Comparison of ENCODE assay signal across 19 mouse cellular contexts in genomic region chr19:34819577-34820170, GRCm38 (mm10). TPM values are rescaled to one million over a fixed set of nuclear protein-coding genes. Genes with fewer than 3 reads are reported as not detected.
DNase-seq lines count a peak whose midpoint lies in the region; ATAC-seq and TF ChIP-seq lines count a peak whose summit lies in the region.
"Had no signal": no experiment of that assay in that cellular context is flagged by ENCODE, and none has a peak within 500 bp of the region (broad histone marks: within the 10 kb centered on the region; RNA-seq: fewer than 3 reads in every experiment).

No protein-coding gene starts in this region.

- H3K4me3 ChIP-seq in intestine, postnatal 0 days (ENCODE audit: low read depth, low read length): no peak overlapping the region
- no peak overlapping the region for H3K4me3 ChIP-seq in liver, embryonic 15.5 days (replicated peaks)
- H3K4me3 ChIP-seq: embryonic facial prominence, embryonic 15.5 days; heart, embryonic 10.5 days; midbrain, embryonic 10.5 days had no signal

- no peaks in the 10 kb centered on the region for H3K36me3 ChIP-seq in intestine, postnatal 0 days (ENCODE audit: control insufficient read depth, insufficient read depth)
- no peaks in the 10 kb centered on the region; the same call in 1 of the 2 replicates for H3K36me3 ChIP-seq in liver, embryonic 15.5 days (replicated peaks)
- H3K36me3 ChIP-seq: embryonic facial prominence, embryonic 15.5 days had no signal

- no peaks in the 10 kb centered on the region for H3K4me1 ChIP-seq in intestine, postnatal 0 days (replicated peaks; ENCODE audit: control insufficient read depth, insufficient read depth, low read length)
- no peaks in the 10 kb centered on the region for H3K4me1 ChIP-seq in liver, embryonic 15.5 days (replicated peaks)
- H3K4me1 ChIP-seq: embryonic facial prominence, embryonic 15.5 days; heart, embryonic 10.5 days had no signal

- no peak overlapping the region for H3K9ac ChIP-seq in intestine, postnatal 0 days (ENCODE audit: low read depth, low read length)
- H3K9ac ChIP-seq in liver, embryonic 15.5 days: no peak overlapping the region
- H3K9ac ChIP-seq: embryonic facial prominence, embryonic 15.5 days; hindbrain, embryonic 14.5 days had no signal

- no peak overlapping the region for H3K27ac ChIP-seq in intestine, postnatal 0 days (ENCODE audit: low read depth, low read length)
- peak overlapping the region; percentile 76 for H3K27ac ChIP-seq in liver, embryonic 15.5 days (replicated peaks)
- H3K27ac ChIP-seq: embryonic facial prominence, embryonic 15.5 days; heart, embryonic 10.5 days; hindbrain, embryonic 14.5 days; midbrain, embryonic 10.5 days had no signal

- no peak overlapping the region for H3K4me2 ChIP-seq in intestine, postnatal 0 days (replicated peaks; ENCODE audit: low read depth)
- peak overlapping the region; percentile 18; the same call in 1 of the 2 replicates for H3K4me2 ChIP-seq in liver, embryonic 15.5 days
- H3K4me2 ChIP-seq: embryonic facial prominence, embryonic 15.5 days; hindbrain, embryonic 14.5 days had no signal

- TF ChIP-seq CTCF in intestine, postnatal 0 days (IDR thresholded peaks at IDR 0.05; ENCODE audit: low read depth): no peak

- ATAC-seq in intestine, postnatal 0 days: peak; percentile 75
- ATAC-seq in liver, embryonic 15.5 days (ENCODE audit: insufficient read depth): peak; percentile 85

- peak; percentile 31 for DNase-seq in adrenal gland, postnatal 14 days
- DNase-seq in adrenal gland, postnatal 25 days: no peak
- peak; percentile 66 to 91 for DNase-seq in kidney, postnatal 25 days
- no peak for DNase-seq in embryo, embryonic 11 days
- no peak for DNase-seq in frontal cortex, adult 2 months (ENCODE audit: extremely low spot score in 1 of 2, low spot score in 1 of 2)
- DNase-seq in cerebellum, adult 18-20 months: no peak
- DNase-seq: cerebellum, postnatal 10 days; gastrocnemius, postnatal 25 days; lung, adult 18-20 months; lung, postnatal 36 days; right cerebral cortex, postnatal 4 days; thymus, postnatal 25 days had no signal

- no peaks in the 10 kb centered on the region for H3K9me3 ChIP-seq in intestine, postnatal 0 days (ENCODE audit: control insufficient read depth)
- no peaks in the 10 kb centered on the region for H3K9me3 ChIP-seq in liver, embryonic 15.5 days (replicated peaks)
- H3K9me3 ChIP-seq: embryonic facial prominence, embryonic 15.5 days; heart, embryonic 10.5 days; midbrain, embryonic 10.5 days had no signal

- 82% methylated on average over 5 of the region's 5 CpGs for WGBS in intestine, postnatal 0 days
- WGBS in liver, embryonic 15.5 days (ENCODE audit: insufficient replicate concordance): 62% methylated on average over 5 of the region's 5 CpGs

- H3K27me3 ChIP-seq in intestine, postnatal 0 days (replicated peaks; ENCODE audit: control insufficient read depth, insufficient read depth, low read length): no peaks in the 10 kb centered on the region
- H3K27me3 ChIP-seq in liver, embryonic 15.5 days: no peaks in the 10 kb centered on the region
- H3K27me3 ChIP-seq: CH12.LX; embryonic facial prominence, embryonic 15.5 days had no signal

RNA-seq across cellular contexts. Expression of gene Pank1, which starts 59.6 kb away (rescaled TPM):
- 130 and 134 TPM in 2 replicates for total RNA-seq in adrenal gland, postnatal 14 days (2021)
- total RNA-seq in adrenal gland, postnatal 25 days (2021): 101 and 105 TPM in 2 replicates
- polyA plus RNA-seq in intestine, postnatal 0 days (2015; fragmentation: Nextera tagmentation; extraction: Ambion mirVana): 3.7 and 4.4 TPM in 2 replicates
- 8.3 and 8.6 TPM in 2 replicates for polyA plus RNA-seq in liver, embryonic 15.5 days (2015; fragmentation: Nextera tagmentation; extraction: Ambion mirVana)
- polyA plus RNA-seq in frontal cortex, adult 2 months (2012; rRNA removed): 7.5 and 8.4 TPM in 2 replicates

Comparison
In these comparisons a context has a peak if more than half of its experiments do, and no peak if none do; other contexts are left out.
1. DNase-seq: peak in adrenal gland, postnatal 14 days (single experiment) and kidney, postnatal 25 days (2 of 2); none in adrenal gland, postnatal 25 days (single experiment), embryo, embryonic 11 days (single experiment), frontal cortex, adult 2 months (0 of 2) and cerebellum, adult 18-20 months (0 of 2).